ENCODE assay signal across 28 mouse cellular contexts in the genomic region with DNA sequence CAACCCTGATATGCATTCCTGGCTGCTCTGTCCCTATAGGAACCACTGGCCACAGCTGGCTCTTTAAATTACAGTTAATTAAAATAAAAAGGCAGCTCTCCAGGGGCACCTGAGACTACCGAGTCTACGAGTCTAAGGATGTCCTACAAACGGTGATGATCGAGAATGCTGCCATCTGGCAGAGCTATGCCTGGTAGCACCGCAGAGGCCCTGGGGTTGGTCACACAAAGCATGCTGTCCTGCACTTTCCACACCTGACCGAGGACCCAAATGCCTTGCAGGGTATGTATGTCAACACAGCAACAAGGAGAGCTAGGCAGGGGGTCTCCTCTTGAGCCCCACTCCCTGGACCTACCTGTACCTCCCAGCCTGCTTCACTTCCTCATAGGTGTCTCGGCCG. TPM values are rescaled to one million over a fixed set of nuclear protein-coding genes. Genes with fewer than 3 reads are reported as not detected.
DNase-seq lines count a peak whose midpoint lies in the region; TF ChIP-seq lines count a peak whose summit lies in the region.
"Had no signal": no experiment of that assay in that cellular context is flagged by ENCODE, and none has a peak within 500 bp of the region (broad histone marks: within the 10 kb centered on the region; RNA-seq: fewer than 3 reads in every experiment).

No protein-coding gene starts in this region.

- no peaks in the 10 kb centered on the region for H3K27me3 ChIP-seq in cerebellum, adult 2 months (ENCODE audit: control insufficient read depth, insufficient read depth, low read length)
- no peaks in the 10 kb centered on the region for H3K27me3 ChIP-seq in liver, adult 2 months (ENCODE audit: control insufficient read depth, insufficient read depth, low read length)
- H3K27me3 ChIP-seq: CH12.LX; hindbrain, embryonic 15.5 days; intestine, embryonic 15.5 days; Patski had no signal

- no peak overlapping the region for H3K4me3 ChIP-seq in cerebellum, adult 2 months (replicated peaks; ENCODE audit: insufficient read depth, low read depth, low read length)
- no peak overlapping the region for H3K4me3 ChIP-seq in gastrocnemius, adult 2 months
- no peak overlapping the region for H3K4me3 ChIP-seq in liver, adult 2 months (ENCODE audit: insufficient read depth, low read depth, low read length)
- H3K4me3 ChIP-seq: embryonic facial prominence, embryonic 10.5 days; embryonic facial prominence, embryonic 13.5 days; erythroblast, embryonic 14.5 days; forebrain, embryonic 12.5 days; forebrain, embryonic 15.5 days; heart, embryonic 13.5 days; hindbrain, embryonic 15.5 days; intestine, embryonic 15.5 days had no signal

- no peak for TF ChIP-seq POLR2A in cerebellum, adult 2 months (IDR thresholded peaks at IDR 0.05; ENCODE audit: borderline replicate concordance, insufficient read depth, low read length)
- TF ChIP-seq POLR2A in liver, adult 2 months (IDR thresholded peaks at IDR 0.05; ENCODE audit: extremely low read depth, insufficient read depth, low read length), result no peak

- TF ChIP-seq CTCF in cerebellum, adult 2 months (IDR thresholded peaks at IDR 0.05; ENCODE audit: borderline replicate concordance, insufficient read depth, low read depth, low read length), result no peak
- no peak for TF ChIP-seq CTCF in gastrocnemius, adult 2 months (IDR thresholded peaks at IDR 0.05)
- no peak for TF ChIP-seq CTCF in liver, adult 2 months (IDR thresholded peaks at IDR 0.05; ENCODE audit: low read depth, low read length)

- peaks cover 21% of the 10 kb centered on the region for H3K79me2 ChIP-seq in liver, adult 2 months (ENCODE audit: control insufficient read depth, insufficient read depth, low read length)

- H3K9ac ChIP-seq in liver, adult 2 months (ENCODE audit: low read depth, low read length), result peak overlapping the region; percentile 49; the same call in 1 of the 2 replicates
- H3K9ac ChIP-seq: embryonic facial prominence, embryonic 13.5 days; forebrain, embryonic 15.5 days; heart, embryonic 13.5 days; hindbrain, embryonic 15.5 days; intestine, embryonic 15.5 days had no signal

- WGBS in cerebellum, adult 2 months, result 19% methylated on average over 8 of the region's 8 CpGs
- 67% methylated on average over 8 of the region's 8 CpGs for WGBS in liver, adult 2 months

- DNase-seq in cerebellum, adult 2 months, result peak in 1 of 2 experiments; percentile 44
- DNase-seq in cerebellum, adult 11 months, result no peak
- DNase-seq in gastrocnemius, adult 2 months, result no peak
- no peak for DNase-seq in gastrocnemius, adult 18-20 months (ENCODE audit: low spot score)
- no peak for DNase-seq in liver, adult 2 months (ENCODE audit: extremely low read depth, low read depth, low spot score)
- DNase-seq in liver, result no peak
- DNase-seq in testis, postnatal 10 days (ENCODE audit: low spot score), result peak; percentile 39
- no peak for DNase-seq in testis, postnatal 14 days (ENCODE audit: low spot score)
- DNase-seq: adrenal gland, postnatal 10 days; adrenal gland, postnatal 36 days; B cell, adult 2 months; embryo, embryonic 11 days; gastrocnemius, postnatal 14 days; heart, adult 18-20 months; heart, postnatal 14 days; heart, postnatal 4 days; kidney, adult 11 months had no signal

- intact Hi-C loops in gastrocnemius, adult 2 months (cut with DNase I), result loop anchor here (2.0 to 5.0 kb wide), 2 partner anchors 37 to 99 kb away; no protein-coding TSS in a partner anchor

- H3K27ac ChIP-seq in cerebellum, adult 2 months (ENCODE audit: insufficient read depth, low read length), result peak overlapping the region; percentile 44; the same call in 1 of the 2 replicates
- H3K27ac ChIP-seq in gastrocnemius, adult 2 months, result 0 out of 2 replicates have a peak overlapping the region, but pooled peaks have one; percentile 38
- peak overlapping the region; percentile 45 for H3K27ac ChIP-seq in liver, adult 2 months (replicated peaks; ENCODE audit: insufficient read depth, low read depth, low read length)
- H3K27ac ChIP-seq: embryonic facial prominence, embryonic 10.5 days; embryonic facial prominence, embryonic 13.5 days; forebrain, embryonic 12.5 days; forebrain, embryonic 15.5 days; heart, embryonic 13.5 days; hindbrain, embryonic 15.5 days; intestine, embryonic 15.5 days had no signal

- H3K4me1 ChIP-seq in cerebellum, adult 2 months (ENCODE audit: control insufficient read depth, insufficient read depth, low read length), result peaks cover 32% of the 10 kb centered on the region
- peaks cover 26% of the 10 kb centered on the region for H3K4me1 ChIP-seq in liver, adult 2 months (ENCODE audit: control insufficient read depth, insufficient read depth, low read length)

- H3K36me3 ChIP-seq in liver, adult 2 months (ENCODE audit: control insufficient read depth, insufficient read depth, low read length), result peaks cover 40% of the 10 kb centered on the region

RNA-seq across cellular contexts. Expression of gene Pcyt2, which starts 3.8 kb away (rescaled TPM):
- polyA plus RNA-seq in cerebellum, adult 2 months (2012; rRNA removed), result 401 and 403 TPM in 2 replicates
- total RNA-seq in gastrocnemius, adult 2 months (2021), result 10 to 100 TPM; 30.6 to 39.2 TPM
- total RNA-seq in gastrocnemius, adult 18-20 months (2021), result 10 to 100 TPM; 26.1 to 27.7 TPM
- 494 and 540 TPM in 2 replicates for total RNA-seq in liver, adult 2 months (2014; rRNA removed)
- polyA plus RNA-seq in liver, adult 2 months (2012; rRNA removed), result 1,294 and 1,652 TPM in 2 replicates

RNA-seq across cellular contexts. Expression of gene Npb, which starts 5.7 kb away (rescaled TPM):
- polyA plus RNA-seq in cerebellum, adult 2 months (2012; rRNA removed), result 4.7 and 5.6 TPM in 2 replicates
- under 1 TPM in 1 of 2 experiments, not detected in 1; 0.78 TPM for total RNA-seq in gastrocnemius, adult 2 months (2021)
- total RNA-seq in gastrocnemius, adult 18-20 months (2021), result not detected
- not detected in 2 replicates for total RNA-seq in liver, adult 2 months (2014; rRNA removed)
- polyA plus RNA-seq in liver, adult 2 months (2012; rRNA removed), result 2.0 and 2.7 TPM in 2 replicates
- total RNA-seq: gastrocnemius, postnatal 14 days; heart, adult 18-20 months; heart, postnatal 14 days had no signal
- polyA plus RNA-seq: embryonic facial prominence, embryonic 10.5 days; erythroblast, embryonic 14.5 days; hindbrain, embryonic 11.5 days had no signal

RNA-seq across cellular contexts. Expression of gene Sirt7, which starts 11.1 kb away (rescaled TPM):
- 76.9 and 80.5 TPM in 2 replicates for polyA plus RNA-seq in cerebellum, adult 2 months (2012; rRNA removed)
- 1 to 10 TPM; 4.1 to 4.7 TPM for total RNA-seq in gastrocnemius, adult 2 months (2021)
- 1 to 10 TPM; 3.6 to 4.2 TPM for total RNA-seq in gastrocnemius, adult 18-20 months (2021)
- 31.1 and 36.3 TPM in 2 replicates for total RNA-seq in liver, adult 2 months (2014; rRNA removed)
- polyA plus RNA-seq in liver, adult 2 months (2012; rRNA removed), result 69.7 and 72.1 TPM in 2 replicates

RNA-seq across cellular contexts. Expression of gene Anapc11, which starts 15.8 kb away (rescaled TPM):
- 168 and 178 TPM in 2 replicates for polyA plus RNA-seq in cerebellum, adult 2 months (2012; rRNA removed)
- total RNA-seq in gastrocnemius, adult 2 months (2021), result 10 to 100 TPM; 45.3 to 58.5 TPM
- total RNA-seq in gastrocnemius, adult 18-20 months (2021), result 10 to 100 TPM; 45.9 to 52.1 TPM
- 8.9 and 12.8 TPM in 2 replicates for total RNA-seq in liver, adult 2 months (2014; rRNA removed)
- polyA plus RNA-seq in liver, adult 2 months (2012; rRNA removed), result 57.0 and 59.4 TPM in 2 replicates

RNA-seq across cellular contexts. Expression of gene Alyref, which starts 15.8 kb away (rescaled TPM):
- 42.6 and 51.8 TPM in 2 replicates for polyA plus RNA-seq in cerebellum, adult 2 months (2012; rRNA removed)
- total RNA-seq in gastrocnemius, adult 2 months (2021), result 10 to 100 TPM; 36.0 to 44.7 TPM
- 10 to 100 TPM; 42.8 to 48.6 TPM for total RNA-seq in gastrocnemius, adult 18-20 months (2021)
- 33.8 and 34.5 TPM in 2 replicates for total RNA-seq in liver, adult 2 months (2014; rRNA removed)
- polyA plus RNA-seq in liver, adult 2 months (2012; rRNA removed), result 12.6 and 12.9 TPM in 2 replicates

Comparison
In these comparisons a context has a peak if more than half of its experiments do, and no peak if none do; other contexts are left out.
1. RNA of gene Pcyt2, which starts 3.8 kb away (total RNA-seq): 494 to 540 TPM in liver, adult 2 months; 30.6 to 39.2 TPM in gastrocnemius, adult 2 months and 26.1 to 27.7 TPM in gastrocnemius, adult 18-20 months; every median in the first group is over 10 times any median in the second.
2. Peak in every context shown above with its lines, with median percentiles within 50 percentile points of each other: H3K27ac ChIP-seq.